Mouse (Mus musculus): ENCODE results near the gene Pxmp4.

The Pxmp4 gene

DNA sequence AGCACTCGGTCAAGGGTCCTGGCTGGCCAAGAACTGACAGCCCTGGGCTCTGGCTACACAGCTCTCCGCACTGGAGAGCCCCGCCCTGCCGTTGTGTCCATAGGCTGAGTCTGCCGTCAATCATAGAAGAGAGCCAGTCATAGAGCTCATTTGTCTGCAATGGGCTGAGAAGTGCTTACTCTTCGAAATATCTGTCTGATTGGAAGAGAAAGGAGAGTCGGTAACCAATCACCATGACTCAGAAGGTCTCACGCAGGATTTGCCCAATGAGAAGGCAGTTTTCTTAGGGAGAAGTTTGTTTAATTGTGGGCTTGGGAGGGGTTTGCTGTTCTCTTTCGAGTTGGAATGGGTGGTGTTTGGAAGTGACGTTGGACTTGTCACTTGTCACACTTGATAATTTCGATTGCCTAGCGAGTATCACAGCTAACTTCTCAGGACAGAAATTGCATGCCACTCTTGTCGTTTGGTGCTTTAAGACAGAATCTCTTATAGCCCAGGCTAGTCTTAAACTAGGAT, at the start of gene Pxmp4:
Gene Pxmp4 (minus strand): TSS at position 71 of the 516 bp plus-strand sequence.
- DNase-seq (ENCODE audit: low read depth): peak; percentile 98

DNA sequence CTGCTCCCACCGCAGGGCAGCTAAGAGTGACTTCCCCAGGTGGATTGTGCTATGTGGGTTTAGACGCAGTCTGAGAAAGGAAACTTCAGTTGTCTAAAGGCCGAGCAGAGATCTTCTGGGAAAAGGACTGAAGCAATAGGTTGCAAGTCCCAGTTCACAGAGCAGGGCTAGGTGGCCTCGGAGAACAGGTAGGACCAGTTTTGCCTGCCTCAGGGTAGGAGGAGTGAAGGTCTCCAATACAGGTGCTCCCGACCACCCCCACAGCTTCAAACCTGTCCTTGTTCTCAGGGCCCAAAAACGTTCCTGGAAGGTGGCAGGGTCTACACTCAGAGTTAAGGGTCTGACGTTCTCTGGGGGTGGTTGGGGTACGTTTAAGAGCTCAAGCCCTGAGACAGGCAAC, 47.9 kb upstream of the Pxmp4 start, which contains the start of gene Chmp4b:
Gene Chmp4b (plus strand): TSS at position 343 of the 400 bp plus-strand sequence.
- no peak for DNase-seq (ENCODE audit: low read depth)

DNA sequence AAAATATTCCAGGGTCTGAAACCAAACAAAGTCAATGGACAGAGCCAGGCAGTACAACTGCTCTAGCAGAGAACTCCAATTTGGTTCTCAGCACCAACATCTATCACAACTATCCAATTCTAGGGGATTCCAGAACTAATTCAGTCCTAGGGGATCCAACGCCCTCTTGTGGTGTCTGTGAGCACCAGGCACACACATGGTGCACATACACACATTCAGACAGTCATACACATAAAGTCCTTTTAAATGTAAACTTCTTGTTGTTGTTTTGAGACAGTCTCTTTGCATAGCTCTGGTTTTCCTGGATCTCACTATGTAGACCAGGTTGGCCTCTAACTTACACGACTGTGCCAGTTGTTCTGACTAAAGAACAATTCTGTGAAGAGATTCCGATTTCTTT, 46.9 kb upstream of the Pxmp4 start:
- DNase-seq (ENCODE audit: low read depth): no peak

DNA sequence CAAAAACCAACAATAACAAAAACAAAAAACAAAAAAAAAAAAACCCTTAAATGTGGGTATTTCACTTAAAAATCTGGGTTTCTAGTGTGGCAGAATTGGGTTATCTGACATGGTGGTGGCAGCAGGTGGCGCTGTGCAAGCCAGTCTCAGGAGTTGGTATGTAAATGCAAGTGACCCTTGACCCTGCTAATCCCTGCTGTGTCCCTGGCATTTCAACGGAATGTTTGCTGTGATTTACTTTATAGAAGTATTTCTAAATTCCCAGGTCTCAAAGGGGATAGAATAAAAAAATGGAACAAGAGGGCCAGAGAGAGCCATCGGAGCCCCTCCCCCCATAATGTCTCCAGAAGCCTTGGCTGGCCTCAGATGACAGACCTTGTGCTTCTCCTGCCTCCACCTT, 44.6 kb upstream of the Pxmp4 start:
- DNase-seq (ENCODE audit: low read depth): peak; percentile 57

DNA sequence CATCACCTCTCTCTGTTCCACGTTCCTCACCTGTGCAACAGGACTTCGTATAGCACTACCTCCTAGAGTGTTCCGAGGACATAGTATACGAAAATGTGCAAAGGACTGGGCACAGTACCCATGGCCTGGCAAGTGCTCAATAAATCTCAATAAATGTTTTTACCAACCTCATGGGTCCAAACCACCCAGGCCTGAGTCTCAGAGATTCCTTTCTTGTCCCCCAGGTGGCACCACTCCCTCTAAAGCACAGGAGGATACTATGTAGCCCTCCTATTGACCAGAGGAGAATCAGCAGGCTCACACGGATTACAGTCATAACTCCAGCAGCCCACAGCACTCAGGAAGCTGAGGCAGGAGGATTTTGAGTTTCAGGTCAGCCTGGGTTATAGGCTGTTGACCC, 43.1 kb upstream of the Pxmp4 start:
- peak; percentile 34 for DNase-seq (ENCODE audit: low read depth)

DNA sequence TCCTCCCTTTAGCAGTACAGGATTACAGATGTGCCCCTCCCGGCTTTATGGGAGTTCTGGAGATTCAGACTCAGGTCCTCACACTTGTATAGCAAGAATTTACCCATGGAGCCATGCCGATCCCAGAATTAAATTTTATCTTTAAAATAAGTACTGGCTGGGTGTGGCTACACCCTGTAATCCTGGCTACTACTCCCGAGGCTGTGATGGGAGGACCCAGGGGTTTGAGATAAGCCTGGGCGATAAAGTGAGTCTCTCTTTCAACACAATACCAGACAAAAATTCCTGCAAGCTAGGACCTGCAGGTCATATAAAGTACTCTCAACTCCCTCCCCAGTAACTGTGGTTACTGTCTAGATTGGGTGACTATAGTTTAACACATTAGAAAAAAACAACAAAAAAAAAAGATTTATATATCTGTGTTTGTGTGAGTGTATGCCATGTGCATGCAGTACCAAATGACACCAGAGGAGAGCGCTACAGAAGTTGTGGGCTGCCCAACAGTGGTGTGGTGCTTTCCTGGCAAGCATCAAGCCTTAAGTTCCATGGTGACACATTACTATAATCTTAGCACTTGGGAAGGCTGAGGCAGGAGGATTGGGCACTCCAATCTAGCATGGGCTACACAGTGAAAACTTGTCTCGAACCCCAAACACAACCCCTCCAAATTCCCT, 39.3 kb upstream of the Pxmp4 start:
- DNase-seq (ENCODE audit: low read depth): no peak

DNA sequence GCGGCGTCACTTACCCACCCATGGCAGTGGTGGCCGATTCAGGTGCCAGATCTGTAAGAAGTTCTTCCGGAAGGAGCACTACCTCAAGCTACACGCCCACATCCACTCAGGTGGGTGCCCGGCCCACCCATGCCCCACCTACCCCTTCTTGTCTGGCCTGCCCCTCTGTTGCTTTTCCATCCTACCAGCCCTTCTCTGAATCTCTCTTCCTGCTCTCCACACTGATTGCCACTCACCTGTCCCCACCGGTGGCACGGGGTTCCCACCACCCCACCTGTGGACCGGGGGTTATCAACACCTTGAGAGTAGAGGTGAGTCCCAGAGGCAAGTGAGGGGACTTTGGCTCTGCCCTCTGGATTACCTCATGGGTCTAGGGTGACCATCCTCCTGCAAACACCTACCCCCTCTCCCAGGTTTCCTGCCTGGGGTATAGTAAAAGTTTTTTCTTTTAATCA, 38.5 kb upstream of the Pxmp4 start:
- no peak for DNase-seq (ENCODE audit: low read depth)

DNA sequence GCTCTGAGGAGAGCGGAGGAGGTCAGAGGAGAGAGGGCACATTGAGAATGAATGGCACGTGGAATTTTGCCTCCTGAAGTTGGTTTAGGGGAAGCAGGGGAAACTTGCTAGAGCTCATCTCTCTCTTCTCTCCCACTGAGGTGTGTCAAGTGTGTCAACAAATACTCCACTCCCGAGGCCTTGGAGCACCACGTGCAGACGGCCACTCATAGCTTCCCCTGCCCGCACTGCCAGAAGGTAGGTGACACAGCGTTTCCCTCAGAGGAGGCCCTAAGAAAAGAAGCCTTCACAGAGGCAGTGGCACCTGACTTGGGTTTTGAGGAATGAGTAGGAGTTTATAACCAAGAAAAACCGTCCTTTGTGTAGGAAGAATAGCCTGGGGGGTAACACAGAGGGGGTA, 37.7 kb upstream of the Pxmp4 start:
- no peak for DNase-seq (ENCODE audit: low read depth)

DNA sequence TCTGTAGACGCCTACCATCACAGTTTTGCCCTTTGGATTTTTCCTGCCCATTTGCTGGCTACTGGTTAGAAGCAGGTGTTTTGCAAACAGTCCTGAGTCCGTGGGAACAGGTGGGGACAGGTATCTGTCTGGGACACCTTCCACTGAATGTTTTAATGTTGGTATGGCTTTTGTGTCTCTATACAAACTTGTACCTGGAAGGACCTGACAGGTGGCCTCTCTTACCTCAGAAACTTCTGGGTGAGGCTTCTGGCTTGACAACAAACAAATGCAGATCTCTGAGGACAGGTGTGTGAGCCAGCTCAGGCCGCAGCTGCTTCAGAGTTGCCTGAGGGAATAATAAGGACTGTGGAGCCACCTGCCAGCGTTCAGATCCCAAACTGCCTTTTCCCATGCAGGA, 35.6 kb upstream of the Pxmp4 start:
- no peak for DNase-seq (ENCODE audit: low read depth)

DNA sequence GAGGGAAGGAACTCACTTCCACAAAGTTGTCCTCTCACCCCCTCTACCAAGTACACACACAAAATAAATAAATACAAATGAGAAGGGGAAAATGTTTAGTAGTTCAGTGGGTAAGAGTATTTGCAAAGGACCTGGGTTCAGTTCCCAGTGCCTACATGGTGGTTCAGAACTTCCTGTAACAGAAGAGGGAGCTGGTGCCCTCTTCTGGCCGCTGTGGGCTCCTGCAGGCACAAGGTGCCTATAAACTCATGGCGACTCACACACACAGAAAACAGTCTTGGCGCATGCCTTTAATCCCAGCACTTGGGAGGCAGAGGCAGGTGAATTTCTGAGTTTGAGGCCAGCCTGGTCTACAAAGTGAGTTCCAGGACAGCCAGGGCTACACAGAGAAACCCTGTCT, 35.0 kb upstream of the Pxmp4 start:
- DNase-seq (ENCODE audit: low read depth): no peak

DNA sequence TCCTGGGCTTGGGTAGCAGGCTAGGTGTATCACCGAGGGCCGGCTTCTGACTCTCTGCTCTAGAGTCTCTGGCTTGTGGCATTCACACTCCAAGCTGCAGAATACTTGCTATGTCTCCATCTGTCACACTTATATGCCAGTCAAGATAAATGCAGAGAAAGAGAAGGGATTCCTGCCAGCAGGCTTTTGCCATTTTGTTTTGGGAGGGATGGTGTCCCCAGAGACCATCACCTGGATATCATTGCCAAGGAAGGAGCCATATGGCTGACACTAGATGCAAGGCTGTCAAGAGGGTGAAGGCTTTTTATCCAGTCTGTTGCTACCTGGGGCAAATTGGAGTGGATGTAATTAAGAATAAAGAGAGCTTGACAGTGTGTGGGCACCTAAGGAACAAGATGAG, 32.3 kb upstream of the Pxmp4 start:
- DNase-seq (ENCODE audit: low read depth): no peak

DNA sequence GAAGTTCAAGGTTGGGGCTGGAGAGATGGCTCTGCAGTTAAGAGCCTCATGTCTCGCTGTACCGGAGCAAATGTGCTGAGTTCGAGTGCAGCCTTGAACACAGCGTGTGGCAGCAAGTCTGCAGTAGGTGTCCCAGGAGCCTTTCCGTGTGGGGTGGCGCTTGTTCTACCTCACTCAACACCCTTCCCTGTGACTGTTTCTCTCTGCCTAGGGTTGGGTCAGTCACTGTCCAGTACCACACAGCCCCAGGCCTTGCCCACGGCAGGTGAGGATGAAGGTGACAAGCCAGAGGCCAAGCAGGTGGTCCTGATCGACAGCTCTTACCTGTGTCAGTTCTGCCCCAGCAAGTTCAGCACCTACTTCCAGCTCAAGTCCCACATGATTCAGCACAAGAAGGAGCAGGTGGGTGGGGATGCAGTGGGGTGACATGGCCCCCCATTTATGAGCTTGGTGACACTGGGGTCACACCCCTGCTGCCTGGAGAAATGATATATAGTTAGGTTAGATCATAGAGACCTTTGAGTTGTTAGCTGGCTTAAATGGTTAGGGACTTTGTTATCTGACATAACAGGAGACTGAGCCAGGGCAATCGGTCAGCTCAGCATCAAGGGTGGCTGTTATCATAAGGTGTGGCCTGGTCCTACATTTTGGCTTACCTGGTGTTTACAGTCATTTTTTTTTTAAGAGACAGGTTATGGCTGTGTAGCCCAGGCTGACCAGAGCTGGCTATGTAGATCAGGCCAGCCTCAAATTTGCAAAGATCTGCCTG, 30.6 kb upstream of the Pxmp4 start:
- DNase-seq (ENCODE audit: low read depth): no peak

DNA sequence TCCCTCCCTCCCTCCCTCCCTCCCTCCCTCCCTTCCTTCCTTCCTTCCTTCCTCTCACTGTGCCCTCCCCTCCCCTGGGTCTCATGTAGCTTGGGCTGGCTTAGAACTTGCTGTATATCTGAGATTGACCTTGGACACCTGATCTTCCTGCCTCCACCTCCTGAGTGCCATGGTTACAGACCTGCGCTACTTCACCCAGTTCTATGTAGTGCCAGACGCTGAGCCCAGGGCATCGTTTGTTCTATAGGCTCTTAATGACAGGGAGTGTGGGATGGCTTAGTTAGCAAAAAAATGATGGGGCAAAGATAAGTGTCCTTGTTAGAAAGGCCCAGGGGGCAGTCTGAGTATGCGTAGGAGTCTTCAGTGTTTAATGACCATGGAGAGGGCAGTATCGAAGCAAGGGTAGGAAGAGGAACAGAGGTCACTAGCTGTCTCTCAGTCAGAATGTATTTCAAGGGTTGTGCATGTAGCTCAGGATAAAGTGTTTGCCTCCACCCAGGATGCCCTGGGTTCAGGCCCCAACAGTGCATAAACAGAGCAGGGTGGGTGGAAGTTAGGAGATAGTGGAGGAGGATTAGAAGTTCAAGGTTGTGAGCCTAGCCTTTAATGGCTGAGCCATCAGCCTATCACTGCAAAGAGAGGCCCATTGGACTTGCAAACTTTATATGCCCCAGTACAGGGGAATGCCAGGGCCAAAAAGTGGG, 29.7 kb upstream of the Pxmp4 start:
- DNase-seq (ENCODE audit: low read depth): no peak

DNA sequence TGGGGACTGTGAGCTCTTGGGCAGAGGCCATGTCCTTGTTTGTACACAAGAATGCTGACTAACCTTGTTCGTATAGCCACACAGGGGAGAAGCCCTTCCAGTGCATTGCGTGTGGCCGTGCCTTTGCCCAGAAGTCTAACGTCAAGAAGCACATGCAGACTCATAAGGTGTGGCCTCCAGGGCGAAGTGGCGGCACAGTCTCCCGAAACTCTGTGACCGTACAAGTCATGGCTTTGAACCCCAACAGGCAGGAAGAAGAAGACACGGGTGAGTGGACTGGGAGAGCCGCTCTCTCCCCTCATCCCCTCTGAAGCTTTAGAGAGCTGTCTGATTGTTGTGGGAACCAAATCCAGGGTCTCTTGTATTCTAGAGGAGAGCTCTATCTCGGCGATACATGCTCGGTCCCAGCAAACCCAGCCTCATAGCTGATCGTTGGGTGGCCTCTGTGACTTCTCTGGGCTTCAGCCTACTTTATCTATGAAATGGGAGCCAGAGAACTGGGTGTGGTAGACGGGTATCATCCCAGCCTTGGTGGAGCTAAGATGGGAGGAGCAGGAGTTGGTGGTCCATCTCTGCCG, 28.8 kb upstream of the Pxmp4 start:
- DNase-seq (ENCODE audit: low read depth): no peak

DNA sequence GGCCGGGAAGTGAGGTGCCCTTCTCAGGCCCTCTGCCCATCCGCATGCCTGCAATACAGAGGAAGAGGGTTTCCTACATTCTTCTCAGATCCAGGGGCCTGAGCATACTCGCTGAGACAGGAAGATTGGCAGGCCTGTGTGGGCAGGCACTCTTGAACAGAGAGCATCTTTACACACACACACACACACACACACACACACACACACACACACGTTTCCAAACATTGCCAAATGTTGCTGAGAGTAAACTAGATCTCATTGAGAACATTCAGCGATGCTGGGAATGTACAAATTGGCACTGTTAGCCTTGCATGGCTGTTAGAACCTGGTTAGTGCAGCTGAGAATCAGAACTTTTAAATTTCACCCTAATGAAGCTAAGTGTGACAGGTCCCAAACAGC, 27.0 kb upstream of the Pxmp4 start:
- no peak for DNase-seq (ENCODE audit: low read depth)

DNA sequence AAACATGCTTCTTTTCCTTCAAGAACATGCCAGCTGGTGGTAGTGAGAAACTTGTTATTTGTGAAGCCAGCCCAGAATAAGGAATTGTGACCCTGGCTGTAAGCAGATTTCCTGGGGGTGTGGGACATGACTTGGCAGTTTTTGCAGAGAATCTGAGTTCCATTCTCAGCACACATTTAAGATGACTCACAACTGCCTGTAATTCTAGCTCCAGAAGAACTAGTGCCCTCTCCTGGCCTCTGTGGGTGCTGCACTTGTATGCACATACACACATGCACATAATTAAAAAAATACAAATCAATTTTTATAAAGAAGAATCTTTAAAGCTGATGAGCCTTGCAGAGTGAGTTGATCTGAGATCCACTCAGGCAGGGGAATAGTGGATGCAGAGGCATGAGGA, 20.6 kb upstream of the Pxmp4 start:
- DNase-seq (ENCODE audit: low read depth): peak; percentile 38

DNA sequence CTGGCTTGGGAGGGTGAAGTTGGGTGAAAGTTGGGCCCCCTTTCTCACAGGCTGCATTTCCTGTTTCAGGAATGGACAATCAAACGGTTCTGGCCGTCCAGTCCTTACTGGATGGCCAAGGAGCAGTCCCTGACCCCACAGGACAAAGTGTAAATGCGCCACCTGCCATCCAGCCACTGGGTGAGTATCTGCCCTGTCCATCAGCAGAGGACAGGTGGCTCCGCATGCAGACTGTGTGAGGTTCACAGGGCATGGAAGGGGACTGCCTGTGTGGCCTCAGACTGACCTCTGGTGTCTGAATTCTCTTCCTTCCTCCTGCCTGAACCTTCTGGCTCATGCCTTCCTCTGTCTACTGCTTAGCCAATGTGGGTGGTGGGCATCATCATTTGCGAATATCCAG, 18.2 kb upstream of the Pxmp4 start:
- no peak for DNase-seq (ENCODE audit: low read depth)

DNA sequence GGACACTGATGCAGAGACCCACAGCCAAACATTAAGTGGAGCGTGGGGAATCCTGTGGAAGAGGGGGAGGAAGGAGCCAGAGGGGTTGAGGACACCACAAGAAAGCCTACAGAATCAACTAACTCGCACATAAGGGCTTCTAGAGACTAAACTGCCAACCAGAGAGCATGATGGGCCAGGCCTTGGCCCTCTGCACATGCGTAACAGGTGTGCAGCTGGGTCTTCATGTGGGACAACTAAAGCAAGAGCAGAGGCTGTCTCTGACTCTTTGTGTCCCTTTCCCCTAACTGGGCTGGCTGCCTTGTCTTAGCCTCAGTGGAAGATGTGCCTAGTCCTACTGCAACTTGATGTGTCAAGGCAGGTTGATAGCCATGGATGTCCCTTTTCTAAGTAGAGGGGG, 13.6 kb upstream of the Pxmp4 start:
- DNase-seq (ENCODE audit: low read depth): no peak

DNA sequence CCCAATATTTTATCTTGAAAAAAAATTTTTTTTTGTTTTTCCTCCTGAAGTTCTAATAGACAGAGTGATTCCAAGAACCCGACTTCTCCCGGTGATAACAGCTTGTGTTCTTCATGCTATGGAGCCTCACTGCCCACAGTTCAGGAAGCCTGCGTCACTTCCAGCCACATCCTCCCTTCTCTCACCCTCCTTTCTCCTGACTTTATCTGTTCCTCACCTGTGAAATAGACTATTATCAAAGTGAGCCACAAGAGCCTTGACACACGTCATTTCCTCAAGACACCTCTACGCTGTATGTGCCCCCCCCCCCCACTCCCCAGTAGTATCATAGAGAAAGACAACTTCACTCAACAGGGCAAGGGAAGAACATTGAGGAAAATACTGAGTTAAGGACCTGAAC, 12.2 kb upstream of the Pxmp4 start:
- DNase-seq (ENCODE audit: low read depth): peak; percentile 80

DNA sequence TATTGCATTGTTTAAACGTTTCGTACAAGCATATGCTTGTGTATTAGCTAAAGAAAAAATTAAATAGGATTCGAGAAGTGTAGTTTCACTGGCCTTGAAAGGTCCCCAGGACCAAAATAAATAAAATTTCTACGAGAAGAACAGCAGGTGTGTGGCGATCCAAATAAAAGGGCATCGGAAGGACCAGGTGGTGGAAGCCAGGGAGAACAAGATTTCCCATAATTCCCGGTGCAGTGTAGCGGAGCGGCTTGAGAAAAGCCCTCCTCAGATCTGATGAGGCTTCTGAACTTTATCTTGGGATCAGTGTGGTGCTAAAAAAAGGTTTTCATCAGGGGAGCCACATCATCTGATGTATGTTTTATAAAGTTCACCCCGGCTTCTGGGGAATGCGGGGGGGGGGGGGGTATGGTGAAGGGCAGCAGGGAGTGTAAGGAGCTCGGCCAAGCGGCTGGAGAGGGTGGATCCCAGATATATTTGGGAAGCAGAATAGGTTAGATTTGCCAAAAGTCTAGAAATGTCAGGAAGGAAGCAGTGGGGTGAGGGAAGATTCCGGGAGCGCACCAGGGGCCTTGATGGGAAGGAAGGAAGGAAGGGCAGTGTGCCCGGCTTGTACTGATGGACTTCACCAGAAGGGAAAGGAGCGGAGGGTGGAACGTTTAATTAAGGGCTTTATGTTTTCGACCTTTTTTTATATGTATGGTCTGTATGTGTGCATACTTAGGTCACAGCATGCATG, 11.5 kb upstream of the Pxmp4 start:
- no peak for DNase-seq (ENCODE audit: low read depth)

Data from naive thymus-derived CD4-positive, alpha-beta T cell, adult 2 months (primary cell).